Mouse (Mus musculus) small intestine, adult 2 months (tissue): ENCODE results near the gene Nfatc2.

ENCODE experiments used
- CTCF ChIP-seq: fragments of 200-500 bp; IDR thresholded peaks from 2 replicates; pipeline ENCODE4 v1.5.1; 2012; ENCODE audit warnings: low read depth, mild to moderate bottlenecking, control low read depth, inconsistent platforms, low read length, moderate library complexity, mixed read lengths; ENCODE audit not compliant: insufficient replicate concordance, insufficient read length; ENCODE audit errors: extremely low read depth
- POLR2A ChIP-seq: fragments of 200-500 bp; IDR thresholded peaks from 2 replicates; pipeline ENCODE4 v1.6.1; 2012; ENCODE audit warnings: low read depth, mild to moderate bottlenecking, control low read depth, inconsistent platforms, low read length, moderate library complexity

DNA sequence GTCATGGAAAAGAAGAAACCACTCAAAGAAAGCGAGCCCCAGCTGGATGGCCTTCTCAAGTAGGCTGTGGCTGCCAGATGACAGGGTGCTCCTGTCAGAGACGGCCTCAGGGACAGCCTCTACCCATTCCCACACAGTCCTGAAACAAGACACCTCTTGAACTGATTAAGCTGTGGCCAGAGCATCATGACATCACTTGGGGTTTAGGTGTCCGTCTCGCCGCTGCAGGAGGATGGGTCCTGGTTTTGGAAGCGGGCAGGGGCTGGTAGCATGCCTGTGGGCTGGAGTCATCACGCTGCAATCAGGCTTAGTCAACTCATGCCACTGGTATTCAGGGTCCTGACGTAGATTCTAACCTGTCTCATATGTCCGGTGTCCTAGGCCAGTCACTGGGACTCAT is 142.9 kb downstream of the Nfatc2 start:
- TF ChIP-seq CTCF (no peak), POLR2A (no peak)
